Mouse (Mus musculus) MEL (cell line): ENCODE results near the gene Flnc. TPM values are rescaled to one million over a fixed set of nuclear protein-coding genes. Genes with fewer than 3 reads are reported as not detected.

Source experiments
- DNase-seq: peaks from one replicate; pipeline ENCODE4 v3.0.0; 2011; ENCODE audit warnings: low read depth, low spot score
- H3K27ac ChIP-seq: 2 replicates; pipeline ENCODE4 v1.5.1; 2012; ENCODE audit warnings: low read depth, mild to moderate bottlenecking, control low read depth, low read length, moderate library complexity; ENCODE audit not compliant: control insufficient read depth
- H3K27me3 ChIP-seq, 2 experiments: fragments of 150-350 bp in 1 of 2; sonication (generic) in 1 of 2; 2 replicates each; pipeline ENCODE4 v1.6.1; 2012; ENCODE audit warnings: low read length in 2 of 2, mild to moderate bottlenecking in 2 of 2, improper control_type of control experiment in 1 of 2, moderate library complexity in 1 of 2; ENCODE audit not compliant: insufficient read depth in 2 of 2, control insufficient read depth in 1 of 2
- H3K36me3 ChIP-seq, 2 experiments: 2 replicates each; pipeline ENCODE4 v1.6.1; 2012 to 2014; ENCODE audit warnings: low read length in 2 of 2, improper control_type of control experiment in 1 of 2, inconsistent platforms in 1 of 2, mild to moderate bottlenecking in 1 of 2; ENCODE audit not compliant: insufficient read depth in 2 of 2, control insufficient read depth in 1 of 2
- H3K4me1 ChIP-seq, 2 experiments: fragments of 150-350 bp in 1 of 2; sonication (generic) in 1 of 2; 2 replicates each; pipeline ENCODE4 v1.6.1; 2012; ENCODE audit warnings: low read length in 2 of 2, improper control_type of control experiment in 1 of 2, mild to moderate bottlenecking in 1 of 2; ENCODE audit not compliant: insufficient read depth in 2 of 2, control insufficient read depth in 1 of 2
- H3K4me3 ChIP-seq, 2 experiments: fragments of 150-350 bp in 1 of 2; sonication (generic) in 1 of 2; 2 replicates each; pipeline ENCODE4 v1.5.1; 2012; ENCODE audit warnings: low read depth in 2 of 2, low read length in 2 of 2, mild to moderate bottlenecking in 2 of 2, moderate library complexity in 2 of 2, control low read depth in 1 of 2, improper control_type of control experiment in 1 of 2; ENCODE audit not compliant: control insufficient read depth in 1 of 2, insufficient read depth in 1 of 2
- H3K79me2 ChIP-seq: 2 replicates; pipeline ENCODE4 v1.6.1; 2012; ENCODE audit warnings: mild to moderate bottlenecking, low read length, moderate library complexity; ENCODE audit not compliant: control insufficient read depth, poor library complexity, insufficient read depth
- H3K9ac ChIP-seq: 2 replicates; pipeline ENCODE4 v1.6.1; 2012; ENCODE audit warnings: low read depth, mild to moderate bottlenecking, control low read depth, low read length, moderate library complexity; ENCODE audit not compliant: control insufficient read depth, poor library complexity, severe bottlenecking
- H3K9me3 ChIP-seq: fragments of 150-350 bp; sonication (generic); replicated peaks from 2 replicates; pipeline ENCODE4 v1.6.1; 2012; ENCODE audit warnings: mild to moderate bottlenecking, low read length, improper control_type of control experiment, moderate library complexity; ENCODE audit not compliant: insufficient read depth
- CTCF ChIP-seq, 3 experiments: IDR thresholded peaks in 2 of 3; conservative IDR thresholded peaks in 1 of 3; 2 replicates each; pipeline ENCODE4 v1.5.1; 2011 to 2012; ENCODE audit warnings: low read length in 3 of 3, low read depth in 2 of 3, mild to moderate bottlenecking in 2 of 3, improper control_type of control experiment in 1 of 3, inconsistent platforms in 1 of 3, mixed read lengths in 1 of 3, moderate library complexity in 1 of 3; ENCODE audit not compliant: control insufficient read depth in 1 of 3, insufficient read depth in 1 of 3, poor library complexity in 1 of 3, severe bottlenecking in 1 of 3
- E2F4 ChIP-seq: IDR thresholded peaks from 2 replicates; pipeline ENCODE4 v1.6.1; 2011; ENCODE audit warnings: low read depth, low read length, improper control_type of control experiment, borderline replicate concordance
- EP300 ChIP-seq, 2 experiments: IDR thresholded peaks; 2 replicates each; pipeline ENCODE4 v1.6.1; 2011; ENCODE audit warnings: improper control_type of control experiment in 2 of 2, low read length in 2 of 2, low read depth in 1 of 2, mild to moderate bottlenecking in 1 of 2
- GATA1 ChIP-seq: IDR thresholded peaks from 2 replicates; pipeline ENCODE4 v1.6.1; 2011; ENCODE audit warnings: low read depth, low read length, improper control_type of control experiment
- HCFC1 ChIP-seq: IDR thresholded peaks from 2 replicates; pipeline ENCODE4 v1.6.1; 2012; ENCODE audit warnings: low read depth, mild to moderate bottlenecking, inconsistent platforms, low read length, improper control_type of control experiment, moderate library complexity
- JUND ChIP-seq: IDR thresholded peaks from 2 replicates; pipeline ENCODE4 v1.6.1; 2011; ENCODE audit warnings: low read depth, mild to moderate bottlenecking, improper control_type of control experiment, low read length
- KAT2A ChIP-seq: conservative IDR thresholded peaks from 2 replicates; pipeline ENCODE4 v1.6.1; 2012; ENCODE audit warnings: low read depth, low read length, improper control_type of control experiment, inconsistent platforms
- MAX ChIP-seq: IDR thresholded peaks from 2 replicates; pipeline ENCODE4 v1.6.1; 2011; ENCODE audit warnings: low read length, improper control_type of control experiment
- MEF2A ChIP-seq: IDR thresholded peaks from 2 replicates; pipeline ENCODE4 v1.6.1; 2014; ENCODE audit warnings: low read depth, mild to moderate bottlenecking, inconsistent platforms, low read length, improper control_type of control experiment; ENCODE audit not compliant: poor library complexity, insufficient replicate concordance, severe bottlenecking; ENCODE audit errors: extremely low read depth
- MYC ChIP-seq: IDR thresholded peaks from 2 replicates; pipeline ENCODE4 v1.6.1; 2011; ENCODE audit warnings: low read depth, mild to moderate bottlenecking, low read length, improper control_type of control experiment, moderate library complexity
- NELFE ChIP-seq: IDR thresholded peaks from 2 replicates; pipeline ENCODE4 v1.6.1; 2011; ENCODE audit warnings: low read depth, low read length, improper control_type of control experiment
- NRF1 ChIP-seq: IDR thresholded peaks from 2 replicates; pipeline ENCODE4 v1.6.1; 2014; ENCODE audit warnings: low read depth, mild to moderate bottlenecking, inconsistent platforms, low read length, improper control_type of control experiment, moderate library complexity; ENCODE audit not compliant: poor library complexity, insufficient read depth, severe bottlenecking
- POLR2A ChIP-seq, 2 experiments: IDR thresholded peaks; 2 replicates each; pipeline ENCODE4 v1.6.1; 2011 to 2012; ENCODE audit warnings: low read length in 2 of 2, mild to moderate bottlenecking in 2 of 2, control low read depth in 1 of 2, improper control_type of control experiment in 1 of 2, low read depth in 1 of 2, moderate library complexity in 1 of 2; ENCODE audit not compliant: control insufficient read depth in 1 of 2, insufficient read depth in 1 of 2, poor library complexity in 1 of 2
- RCOR1 ChIP-seq: IDR thresholded peaks from 2 replicates; pipeline ENCODE4 v1.6.1; 2012; ENCODE audit warnings: low read depth, mild to moderate bottlenecking, inconsistent platforms, low read length, improper control_type of control experiment
- SMC3 ChIP-seq: IDR thresholded peaks from 2 replicates; pipeline ENCODE4 v1.6.1; 2011; ENCODE audit warnings: low read depth, low read length, improper control_type of control experiment
- TCF12 ChIP-seq: IDR thresholded peaks from 2 replicates; pipeline ENCODE4 v1.6.1; 2014; ENCODE audit warnings: low read depth, mild to moderate bottlenecking, inconsistent platforms, low read length, improper control_type of control experiment, moderate library complexity
- USF1 ChIP-seq: IDR thresholded peaks from 2 replicates; pipeline ENCODE4 v1.6.1; 2014; ENCODE audit warnings: low read depth, mild to moderate bottlenecking, inconsistent platforms, low read length, improper control_type of control experiment, moderate library complexity
- ZC3H11A ChIP-seq: IDR thresholded peaks from 2 replicates; pipeline ENCODE4 v1.6.1; 2012; ENCODE audit warnings: low read depth, mild to moderate bottlenecking, inconsistent platforms, low read length, improper control_type of control experiment
- ZKSCAN1 ChIP-seq: IDR thresholded peaks from 2 replicates; pipeline ENCODE4 v1.6.1; 2012; ENCODE audit warnings: low read depth, mild to moderate bottlenecking, inconsistent platforms, low read length, improper control_type of control experiment, moderate library complexity
- ZMIZ1 ChIP-seq: IDR thresholded peaks from 2 replicates; pipeline ENCODE4 v1.6.1; 2012; ENCODE audit warnings: low read depth, mild to moderate bottlenecking, inconsistent platforms, low read length, improper control_type of control experiment, moderate library complexity
- polyA plus RNA-seq, 2 experiments: library from polyadenylated mRNA; stranded (reverse) in 1 of 2; unstranded in 1 of 2; fragments of >175 nt in 1 of 2; fragments of >200 nt in 1 of 2; gene quantifications; 2 replicates each; pipeline versions ENCODE4 v1.2.1 to v1.2.4; 2012; ENCODE audit warnings: low replicate concordance in 2 of 2, low read depth in 1 of 2; ENCODE audit not compliant: insufficient read length in 2 of 2, insufficient read depth in 1 of 2, missing spikeins in 1 of 2
- total RNA-seq: library from RNA; depleted of rRNA; stranded (reverse); fragments of 300-350 nt; gene quantifications from 2 replicates; pipeline ENCODE4 v1.2.3, GENCODE M21; 2012

Gene Flnc
- total and polyA plus RNA-seq, 3 experiments: 0.27 to 0.31 TPM; not detected in 1

GRCm38 (mm10) chr6:29435940-29436451, 2.9 kb downstream of the Flnc start:
- H3K4me1 ChIP-seq: peaks cover 0 to 16% of the 10 kb centered on the region in 2 experiments; a peak in 3 of 4 replicates
- H3K4me3 ChIP-seq: peak overlapping the region; percentile 7 to 22; a peak in 2 of 4 replicates
- TF ChIP-seq MEF2A: no peak
- TF ChIP-seq ZC3H11A: no peak
- TF ChIP-seq RCOR1: no peak
- no peak for TF ChIP-seq NRF1
- TF ChIP-seq POLR2A (IDR thresholded peaks at IDR 0.05; ENCODE audit: control insufficient read depth in 1 of 2, insufficient read depth in 1 of 2, low read depth in 1 of 2, low read length in 2 of 2, poor library complexity in 1 of 2): no peak
- TF ChIP-seq, all 39 proteins: peak for 0
- Histone ChIP-seq H3K27ac (peak overlapping the region; percentile 10), H3K9ac (peak overlapping the region; percentile 41), H3K36me3 (peaks cover 0 to 3% of the 10 kb centered on the region in 2 experiments; a peak in 1 of 4 replicates), H3K9me3 (no peaks in the 10 kb centered on the region), H3K79me2 (no peaks in the 10 kb centered on the region), H3K27me3 (no peaks in the 10 kb centered on the region; a peak in 1 of 4 replicates)
- DNase-seq: peak; percentile 31

- Histone ChIP-seq H3K36me3 (peaks cover 0 to 3% of the 10 kb centered on the region in 2 experiments; a peak in 1 of 4 replicates), H3K9me3 (no peaks in the 10 kb centered on the region), H3K79me2 (no peaks in the 10 kb centered on the region), H3K4me3 (no peak overlapping the region), H3K27ac (no peak overlapping the region), H3K9ac (no peak overlapping the region; the same call in 1 of the 2 replicates), H3K27me3 (no peaks in the 10 kb centered on the region; a peak in 1 of 4 replicates), H3K4me1 (peaks cover 0 to 16% of the 10 kb centered on the region in 2 experiments; a peak in 3 of 4 replicates)
- TF ChIP-seq TCF12: no peak
- TF ChIP-seq SMC3: no peak
- TF ChIP-seq USF1: no peak
- no peak for TF ChIP-seq KAT2A
- no peak for TF ChIP-seq MYC
- no peak for TF ChIP-seq E2F4
- no peak for TF ChIP-seq MAX
- no peak for TF ChIP-seq ZMIZ1
- TF ChIP-seq JUND: no peak
- no peak for TF ChIP-seq EP300 (IDR thresholded peaks at IDR 0.05; ENCODE audit: low read depth in 1 of 2, low read length in 2 of 2)
- TF ChIP-seq HCFC1: no peak
- TF ChIP-seq NELFE: no peak
- no peak for TF ChIP-seq ZC3H11A
- no peak for TF ChIP-seq POLR2A (IDR thresholded peaks at IDR 0.05; ENCODE audit: control insufficient read depth in 1 of 2, insufficient read depth in 1 of 2, low read depth in 1 of 2, low read length in 2 of 2, poor library complexity in 1 of 2)
- no peak for TF ChIP-seq GATA1
- TF ChIP-seq CTCF (IDR thresholded peaks at IDR 0.05 in 2 of 3, conservative IDR thresholded peaks at IDR 0.05 in 1 of 3; ENCODE audit: control insufficient read depth in 1 of 3, insufficient read depth in 1 of 3, low read depth in 2 of 3, low read length in 3 of 3, poor library complexity in 1 of 3, severe bottlenecking in 1 of 3): no peak
- TF ChIP-seq RCOR1: no peak
- no peak for TF ChIP-seq ZKSCAN1
- peak; percentile 39 for DNase-seq
Measured at GRCm38 (mm10) chr6:29436461-29436934, 3.4 kb downstream of the Flnc start.
